8 mouse cellular contexts compared by ENCODE assay signal in genomic region chr16:58728176-58728671, GRCm38 (mm10). TPM values are rescaled to one million over a fixed set of nuclear protein-coding genes. Genes with fewer than 3 reads are reported as not detected.
A peak's percentile ranks its signal among the peaks of the same experiment; 100 is the strongest.
DNase-seq lines count a peak whose midpoint lies in the region; ATAC-seq and TF ChIP-seq lines count a peak whose summit lies in the region.

No protein-coding gene starts in this region.

- no peak for DNase-seq in gastrocnemius, adult 2 months
- no peak for DNase-seq in gastrocnemius, postnatal 4 days (ENCODE audit: low spot score in 2 of 2)
- DNase-seq in thymus, postnatal 0 days (ENCODE audit: low spot score) = peak; percentile 17
- no peak for DNase-seq in thymus, adult 18-20 months
- DNase-seq in spleen, postnatal 14 days (ENCODE audit: low spot score in 2 of 2) = no peak

- intact Hi-C loops in gastrocnemius, adult 2 months (cut with DNase I) = loop anchor here (2.0 kb wide), 1 partner anchor 57 kb away; the partner anchor contains the start of gene Cpox

- no peak for TF ChIP-seq CTCF in gastrocnemius, adult 2 months (IDR thresholded peaks at IDR 0.05)

- peak overlapping the region; percentile 92 for H3K27ac ChIP-seq in gastrocnemius, adult 2 months
- peak overlapping the region; percentile 48 for H3K27ac ChIP-seq in macrophage

- 0% methylated on average over 30 of the region's 31 CpGs for WGBS in macrophage (ENCODE audit: missing documents)

- peaks cover 14% of the 10 kb centered on the region for H3K79me2 ChIP-seq in macrophage (ENCODE audit: inconsistent target)

- H3K36me3 ChIP-seq in macrophage (ENCODE audit: inconsistent target) = peaks cover 27% of the 10 kb centered on the region; the same call in 1 of the 2 replicates

- H3K4me3 ChIP-seq in gastrocnemius, adult 2 months = peak overlapping the region; percentile 81
- H3K4me3 ChIP-seq in macrophage (ENCODE audit: inconsistent target) = peak overlapping the region; percentile 86

- peak; percentile 14 to 46 for ATAC-seq in hematopoietic stem cell, adult 5-6 weeks (replicated peaks in 1 of 2; ENCODE audit: insufficient read depth in 1 of 2, low FRiP score in 2 of 2, low TSS enrichment in 1 of 2, low read depth in 1 of 2, poor library complexity in 2 of 2, severe bottlenecking in 2 of 2)
- ATAC-seq in monocyte, adult 5-6 weeks (replicated peaks; ENCODE audit: insufficient number of reproducible peaks, low FRiP score, low TSS enrichment, poor library complexity, severe bottlenecking) = no peak

RNA-seq across cellular contexts. Expression of gene Cldnd1, which starts 0.5 kb away (rescaled TPM):
- 10 to 100 TPM; 64.8 to 82.8 TPM for total RNA-seq in gastrocnemius, adult 2 months (2021)
- 10 to 100 TPM; 57.2 to 61.9 TPM for total RNA-seq in gastrocnemius, postnatal 4 days (2021)
- polyA plus RNA-seq in thymus, postnatal 0 days (2015; fragmentation: Nextera tagmentation; extraction: Ambion mirVana) = 51.0 and 58.6 TPM in 2 replicates
- 22.6 and 58.0 TPM in 2 replicates for total RNA-seq in hematopoietic stem cell, adult 5-6 weeks (2017)
- 10 to 100 TPM; 16.7 to 57.3 (median 27.1) TPM for total RNA-seq in macrophage (2018; cell fraction: chromatin; rRNA removed)
- total RNA-seq in macrophage (2018; cell fraction: cytosol; rRNA removed) = 10 to 100 TPM; 21.7 to 44.5 (median 26.5) TPM
- total RNA-seq in macrophage (2018; cell fraction: nucleus; rRNA removed) = 10 to 100 TPM; 21.6 to 63.9 (median 41.6) TPM
- polyA plus RNA-seq in macrophage (2018) = 15.5 to 31.0 TPM (median 28.5 TPM) in 3 replicates
- total RNA-seq in monocyte, adult 5-6 weeks (2017) = 14.5 to 60.0 TPM (median 53.1 TPM) in 3 replicates

RNA-seq across cellular contexts. Expression of gene Gpr15, which starts 9.4 kb away (rescaled TPM):
- total RNA-seq in gastrocnemius, adult 2 months (2021) = not detected
- total RNA-seq in gastrocnemius, postnatal 4 days (2021) = not detected
- polyA plus RNA-seq in thymus, postnatal 0 days (2015; fragmentation: Nextera tagmentation; extraction: Ambion mirVana) = 0.79 and 1.7 TPM in 2 replicates
- total RNA-seq in hematopoietic stem cell, adult 5-6 weeks (2017) = not detected in 2 replicates
- not detected for total RNA-seq in macrophage (2018; cell fraction: chromatin; rRNA removed)
- under 1 TPM in 9 of 26 experiments, not detected in 17; 0.07 to 0.19 (median 0.11) TPM for total RNA-seq in macrophage (2018; cell fraction: cytosol; rRNA removed)
- under 1 TPM in 1 of 26 experiments, not detected in 25; 0.43 TPM for total RNA-seq in macrophage (2018; cell fraction: nucleus; rRNA removed)
- not detected in 3 replicates for polyA plus RNA-seq in macrophage (2018)
- total RNA-seq in monocyte, adult 5-6 weeks (2017) = 1.7 TPM in 1 of 3 replicates, not detected in the others

RNA-seq across cellular contexts. Expression of gene Olfr172, which starts 34.8 kb away (rescaled TPM):
- not detected for total RNA-seq in gastrocnemius, adult 2 months (2021)
- total RNA-seq in gastrocnemius, postnatal 4 days (2021) = not detected
- polyA plus RNA-seq in thymus, postnatal 0 days (2015; fragmentation: Nextera tagmentation; extraction: Ambion mirVana) = not detected in 2 replicates
- not detected in 2 replicates for total RNA-seq in hematopoietic stem cell, adult 5-6 weeks (2017)
- not detected for total RNA-seq in macrophage (2018; cell fraction: chromatin; rRNA removed)
- not detected for total RNA-seq in macrophage (2018; cell fraction: cytosol; rRNA removed)
- not detected for total RNA-seq in macrophage (2018; cell fraction: nucleus; rRNA removed)
- not detected in 3 replicates for polyA plus RNA-seq in macrophage (2018)
- total RNA-seq in monocyte, adult 5-6 weeks (2017) = not detected in 3 replicates

RNA-seq across cellular contexts. Expression of gene Cpox, which starts 58.1 kb away (rescaled TPM):
- total RNA-seq in gastrocnemius, adult 2 months (2021) = 10 to 100 TPM; 20.2 to 25.4 TPM
- total RNA-seq in gastrocnemius, postnatal 4 days (2021) = 10 to 100 TPM; 10.5 to 13.0 TPM
- 15.9 and 16.3 TPM in 2 replicates for polyA plus RNA-seq in thymus, postnatal 0 days (2015; fragmentation: Nextera tagmentation; extraction: Ambion mirVana)
- total RNA-seq in hematopoietic stem cell, adult 5-6 weeks (2017) = 18.3 and 38.5 TPM in 2 replicates
- total RNA-seq in macrophage (2018; cell fraction: chromatin; rRNA removed) = 10 to 100 TPM in 2 of 26 experiments, 1 to 10 TPM in 16, under 1 TPM in 6, not detected in 2; 0.56 to 14.8 (median 2.4) TPM
- 10 to 100 TPM in 5 of 26 experiments, 1 to 10 TPM in 21; 4.8 to 11.3 (median 8.2) TPM for total RNA-seq in macrophage (2018; cell fraction: cytosol; rRNA removed)
- 10 to 100 TPM in 4 of 26 experiments, 1 to 10 TPM in 22; 2.0 to 12.2 (median 5.4) TPM for total RNA-seq in macrophage (2018; cell fraction: nucleus; rRNA removed)
- polyA plus RNA-seq in macrophage (2018) = 8.6 to 10.9 TPM (median 9.6 TPM) in 3 replicates
- total RNA-seq in monocyte, adult 5-6 weeks (2017) = 7.1 to 14.9 TPM (median 10.7 TPM) in 3 replicates
